Comparison of ENCODE assay signal across 9 mouse cellular contexts in genomic region chr6:143326956-143327722, GRCm38 (mm10).
DNase-seq lines count a peak whose midpoint lies in the region; ATAC-seq and TF ChIP-seq lines count a peak whose summit lies in the region.
"Had no signal": no experiment of that assay in that cellular context is flagged by ENCODE, and none has a peak within 500 bp of the region (broad histone marks: within the 10 kb centered on the region; RNA-seq: fewer than 3 reads in every experiment).

No protein-coding gene starts in this region.

- no peak for TF ChIP-seq CTCF in bone marrow, adult 2 months (IDR thresholded peaks at IDR 0.05; ENCODE audit: control insufficient read depth, insufficient read depth, low read length)
- TF ChIP-seq CTCF in liver, embryonic 14.5 days (IDR thresholded peaks at IDR 0.05; ENCODE audit: low read depth), result no peak

- no peaks in the 10 kb centered on the region for H3K4me1 ChIP-seq in bone marrow, adult 2 months (ENCODE audit: control insufficient read depth, insufficient read depth, low read length)
- no peaks in the 10 kb centered on the region for H3K4me1 ChIP-seq in liver, embryonic 14.5 days (replicated peaks; ENCODE audit: control insufficient read depth in 2 of 2, insufficient read depth in 2 of 2, low read length in 1 of 2)
- H3K4me1 ChIP-seq in forebrain, embryonic 13.5 days, result peaks cover 5% of the 10 kb centered on the region

- H3K27ac ChIP-seq in bone marrow, adult 2 months (ENCODE audit: control insufficient read depth, insufficient read depth, low read depth, low read length, poor library complexity), result no peak overlapping the region
- H3K27ac ChIP-seq in liver, embryonic 14.5 days, result no peak overlapping the region
- H3K27ac ChIP-seq in forebrain, embryonic 13.5 days, result no peak overlapping the region
- H3K27ac ChIP-seq: limb, embryonic 12.5 days had no signal

- TF ChIP-seq POLR2A in bone marrow, adult 2 months (IDR thresholded peaks at IDR 0.05; ENCODE audit: borderline replicate concordance, control insufficient read depth, low read depth, low read length), result no peak

- no peak for TF ChIP-seq EP300 in liver, embryonic 14.5 days (IDR thresholded peaks at IDR 0.05; ENCODE audit: low read depth)

- WGBS in bone marrow, adult 2 months, result 69% methylated on average over 22 of the region's 22 CpGs
- 65% methylated on average over 22 of the region's 22 CpGs for whole genome bisulfite sequencing in liver, embryonic 14.5 days (ENCODE audit: insufficient replicate concordance)
- WGBS in forebrain, embryonic 13.5 days, result 85% methylated on average over 22 of the region's 22 CpGs

- no peaks in the 10 kb centered on the region for H3K36me3 ChIP-seq in liver, embryonic 14.5 days (replicated peaks; ENCODE audit: control insufficient read depth, insufficient read depth, low read depth)
- H3K36me3 ChIP-seq in splenic B cell, adult 2 months (ENCODE audit: control insufficient read depth, insufficient read depth, low read length, poor library complexity, severe bottlenecking), result no peaks in the 10 kb centered on the region
- no peaks in the 10 kb centered on the region for H3K36me3 ChIP-seq in forebrain, embryonic 13.5 days (ENCODE audit: poor library complexity, severe bottlenecking)
- H3K36me3 ChIP-seq: limb, embryonic 12.5 days had no signal

- H3K9me3 ChIP-seq in liver, embryonic 14.5 days (ENCODE audit: control insufficient read depth, low read length), result no peaks in the 10 kb centered on the region
- no peaks in the 10 kb centered on the region for H3K9me3 ChIP-seq in forebrain, embryonic 13.5 days (replicated peaks)

- ATAC-seq in liver, embryonic 14.5 days (ENCODE audit: insufficient read depth), result no peak
- no peak for ATAC-seq in forebrain, embryonic 13.5 days

- peak; percentile 10 for DNase-seq in kidney, postnatal 10 days
- DNase-seq in kidney, adult 11 months, result no peak
- no peak for DNase-seq in liver, embryonic 14.5 days (ENCODE audit: low read depth in 3 of 3, low spot score in 3 of 3)
- peak; percentile 25 for DNase-seq in splenic B cell, adult 2 months (ENCODE audit: low read depth, low spot score)
- DNase-seq in left cerebral cortex, postnatal 36 days (ENCODE audit: low spot score in 2 of 2), result no peak
- no peak for DNase-seq in embryo, embryonic 10.5 days (ENCODE audit: low spot score)

- intact Hi-C loops in left cerebral cortex, postnatal 36 days (cut with DNase I), result no loop called here

- H3K4me2 ChIP-seq in liver, embryonic 14.5 days (ENCODE audit: low read depth), result 0 out of 2 replicates have a peak overlapping the region, but pooled peaks have one; percentile 3
- no peak overlapping the region for H3K4me2 ChIP-seq in forebrain, embryonic 13.5 days
- H3K4me2 ChIP-seq: limb, embryonic 12.5 days had no signal

- H3K27me3 ChIP-seq in liver, embryonic 14.5 days (ENCODE audit: control insufficient read depth, insufficient read depth, low read length), result no peaks in the 10 kb centered on the region
- H3K27me3 ChIP-seq in splenic B cell, adult 2 months (ENCODE audit: control insufficient read depth, insufficient read depth, low read length, poor library complexity, severe bottlenecking), result no peaks in the 10 kb centered on the region
- no peaks in the 10 kb centered on the region for H3K27me3 ChIP-seq in forebrain, embryonic 13.5 days

- peak overlapping the region; percentile 18 for H3K4me3 ChIP-seq in bone marrow, adult 2 months (replicated peaks; ENCODE audit: control insufficient read depth, low read depth, low read length)
- no peak overlapping the region; a peak in 1 of 4 replicates for H3K4me3 ChIP-seq in liver, embryonic 14.5 days (ENCODE audit: insufficient read depth in 1 of 2, low read depth in 2 of 2, low read length in 2 of 2)
- H3K4me3 ChIP-seq in forebrain, embryonic 13.5 days, result no peak overlapping the region
- H3K4me3 ChIP-seq: limb, embryonic 12.5 days had no signal

- H3K9ac ChIP-seq in liver, embryonic 14.5 days (replicated peaks), result no peak overlapping the region
- H3K9ac ChIP-seq in forebrain, embryonic 13.5 days, result no peak overlapping the region
- H3K9ac ChIP-seq: limb, embryonic 12.5 days had no signal

Comparison
In these comparisons a context has a peak if more than half of its experiments do, and no peak if none do; other contexts are left out.
1. DNase-seq: peak in kidney, postnatal 10 days (single experiment) and splenic B cell, adult 2 months (single experiment); none in kidney, adult 11 months (single experiment), liver, embryonic 14.5 days (0 of 3), left cerebral cortex, postnatal 36 days (0 of 2) and embryo, embryonic 10.5 days (single experiment).